Mouse (Mus musculus): Measurements from ENCODE around the gene Gchfr.

DNA sequence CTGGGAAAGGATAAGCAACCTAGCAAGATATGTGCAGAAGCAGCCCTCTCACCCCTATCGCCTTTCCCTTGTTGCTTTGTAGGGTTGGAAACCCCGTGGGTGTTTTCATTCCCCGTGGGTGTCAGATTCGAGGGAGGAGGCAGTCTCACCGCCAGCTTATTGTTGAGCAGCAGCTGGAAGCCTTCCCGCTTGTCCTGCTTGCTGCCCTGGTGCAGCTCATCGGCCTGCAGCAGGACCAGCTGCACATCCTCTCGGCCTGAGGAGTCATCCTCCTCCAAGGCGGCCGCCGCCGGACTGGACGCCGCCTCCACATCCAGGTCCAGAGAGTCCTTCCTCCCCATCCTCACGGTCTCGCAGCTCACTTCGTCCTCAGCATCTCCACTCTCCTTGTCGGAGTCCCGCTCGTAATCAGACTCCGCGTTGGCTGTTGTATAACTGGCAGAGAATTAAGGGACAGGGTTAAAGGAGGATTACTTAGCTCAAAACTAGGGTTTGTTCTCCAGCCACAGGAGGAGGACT lies 20.4 kb upstream of the Gchfr start:
- no peak for TF ChIP-seq CTCF (IDR thresholded peaks at IDR 0.05; ENCODE audit: insufficient read depth, low read length)
- no peak for TF ChIP-seq POLR2A (IDR thresholded peaks at IDR 0.05; ENCODE audit: borderline replicate concordance, extremely low read depth, low read depth, low read length)
